Mouse (Mus musculus) midbrain, embryonic 16.5 days (tissue): Measurements from ENCODE around the gene Rtel1. TPM values are rescaled to one million over a fixed set of nuclear protein-coding genes. Genes with fewer than 3 reads are reported as not detected.
"Not testable (repeated sequence)": the region's sequence is repeated elsewhere in the genome, so short reads cannot be mapped to it uniquely, and the experiment has no call there.

Source experiments
- ATAC-seq: fragments of 200-750 bp; cut with Nextera tagmentation; 2 replicates; pipeline ENCODE4 v1.8.0; 2017; ENCODE audit warnings: moderate TSS enrichment
- H3K27ac ChIP-seq: fragments of 300-500 bp; sonication (generic); 2 replicates; pipeline ENCODE4 v1.5.1; 2014; ENCODE audit warnings: mild to moderate bottlenecking, low read length, mixed read lengths
- H3K27me3 ChIP-seq: fragments of 300-500 bp; sonication (generic); 2 replicates; pipeline ENCODE4 v1.6.1; 2014; ENCODE audit warnings: low read depth, low read length, mixed read lengths; ENCODE audit not compliant: control insufficient read depth, insufficient read depth
- H3K36me3 ChIP-seq: fragments of 300-500 bp; sonication (generic); 2 replicates; pipeline ENCODE4 v1.6.1; 2014; ENCODE audit warnings: mild to moderate bottlenecking, low read length, moderate library complexity, mixed read lengths; ENCODE audit not compliant: control insufficient read depth, insufficient read depth
- H3K4me1 ChIP-seq: fragments of 300-500 bp; sonication (generic); 2 replicates; pipeline ENCODE4 v1.6.1; 2014; ENCODE audit warnings: mild to moderate bottlenecking, low read length, mixed read lengths; ENCODE audit not compliant: control insufficient read depth, insufficient read depth
- H3K4me2 ChIP-seq: fragments of 300-500 bp; sonication (generic); 2 replicates; pipeline ENCODE4 v1.6.1; 2014; ENCODE audit warnings: mild to moderate bottlenecking, low read length, mixed read lengths
- H3K4me3 ChIP-seq: fragments of 300-500 bp; sonication (generic); 2 replicates; pipeline ENCODE4 v1.5.1; 2014; ENCODE audit warnings: low read depth, mild to moderate bottlenecking, low read length, moderate library complexity, mixed read lengths
- H3K9ac ChIP-seq: fragments of 300-500 bp; sonication (generic); 2 replicates; pipeline ENCODE4 v1.6.1; 2014; ENCODE audit warnings: low read depth, low read length, mixed read lengths
- H3K9me3 ChIP-seq: fragments of 300-500 bp; sonication (generic); replicated peaks from 2 replicates; pipeline ENCODE4 v1.6.1; 2014; ENCODE audit warnings: mild to moderate bottlenecking, low read length, mixed read lengths; ENCODE audit not compliant: control insufficient read depth, poor library complexity, severe bottlenecking
- WGBS: fragments of 180-500 bp; shearing (Covaris S2); extraction: QIAGEN DNeasy Blood & Tissue Kit; methylation state at CpG from one replicate; pipeline ENCODE4 v1.1.7; 2014; 5-methylcytosine and 5-hydroxymethylcytosine counted together
- polyA plus RNA-seq: library from polyadenylated mRNA; unstranded; fragments of >200 nt; fragmentation: Nextera tagmentation; extraction: Ambion mirVana; gene quantifications from 2 replicates; pipeline ENCODE4 v1.2.1, GENCODE M21; 2015

The Rtel1 gene
- polyA plus RNA-seq, 1 experiment from 2014 or later: 48.8 TPM

DNA sequence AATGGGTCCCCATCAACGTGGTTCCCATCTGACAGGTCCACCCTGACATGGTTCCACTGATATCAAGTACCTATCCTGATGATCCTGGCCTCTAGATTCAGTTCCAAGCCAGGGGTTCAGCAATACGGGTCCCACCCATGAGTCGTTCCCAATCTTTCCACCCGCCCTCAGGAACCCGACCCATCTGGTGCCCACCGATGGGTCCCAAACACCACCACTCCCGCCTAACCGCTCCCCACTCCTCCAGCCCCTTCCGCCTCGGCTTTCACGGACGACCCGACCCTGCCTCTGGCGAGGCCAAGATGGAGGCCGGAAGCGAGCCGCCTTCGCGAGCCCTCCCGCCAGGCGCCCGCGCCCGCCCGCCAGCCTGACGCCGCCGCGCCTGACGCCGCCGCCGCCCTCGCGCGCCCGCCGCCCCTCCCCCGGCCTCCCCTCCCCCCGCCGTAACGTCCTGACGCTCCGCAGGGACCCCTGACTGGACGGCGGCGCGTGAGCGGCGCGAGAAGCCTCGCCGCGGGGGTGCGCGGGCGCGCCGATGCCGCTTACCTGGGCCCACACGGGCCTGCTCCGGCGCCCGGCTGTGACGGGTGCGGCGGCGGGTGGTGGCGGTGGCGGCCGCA, 32.1 kb upstream of the Rtel1 start:
- Histone ChIP-seq H3K4me1 (peaks cover 22% of the 10 kb centered on the region), H3K4me3 (peak overlapping the region; percentile 44), H3K9me3 (no peaks in the 10 kb centered on the region), H3K4me2 (peak overlapping the region; percentile 65), H3K27ac (peak overlapping the region; percentile 89), H3K9ac (peak overlapping the region; percentile 74), H3K36me3 (no peaks in the 10 kb centered on the region; the same call in 1 of the 2 replicates), H3K27me3 (no peaks in the 10 kb centered on the region)
- WGBS: under 1% methylated on average over 38 of the region's 71 CpGs
- peak; percentile 86 for ATAC-seq

DNA sequence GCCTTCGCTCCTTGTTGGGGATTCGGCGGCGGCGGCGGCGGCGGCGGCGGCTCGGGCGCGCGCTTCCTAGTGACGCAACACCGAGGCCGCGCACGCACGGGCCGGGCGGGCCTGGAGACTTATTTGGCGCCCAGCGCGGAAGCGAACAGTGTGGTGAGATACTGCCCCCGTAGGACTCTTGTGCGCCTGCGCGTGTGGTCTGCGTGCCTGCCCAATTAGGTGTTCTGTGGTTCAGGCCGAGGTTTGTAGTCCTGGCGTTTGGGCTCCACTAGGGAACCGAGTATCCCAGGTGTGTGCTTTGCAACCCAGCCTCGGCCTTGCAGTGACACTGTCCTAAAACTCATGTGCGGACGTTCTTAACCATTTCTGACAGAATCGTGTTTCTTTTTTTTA, 31.6 kb upstream of the Rtel1 start, which contains the start of gene Gmeb2:
Gene Gmeb2, minus strand, starts transcription at position 78 of the 393 bp plus-strand sequence.
- peak; percentile 95 for ATAC-seq
- H3K36me3 ChIP-seq, H3K9me3 ChIP-seq, H3K27me3 ChIP-seq: not testable (repeated sequence)
- Histone ChIP-seq H3K4me3 (peak within 1 kb of the TSS; percentile 44), H3K9ac (peak within 1 kb of the TSS; percentile 74), H3K4me1 (peaks cover 22% of the 10 kb centered on the region), H3K27ac (peak within 1 kb of the TSS; percentile 89), H3K4me2 (peak within 1 kb of the TSS; percentile 65)
- 0% methylated on average over 23 of the region's 38 CpGs for WGBS

DNA sequence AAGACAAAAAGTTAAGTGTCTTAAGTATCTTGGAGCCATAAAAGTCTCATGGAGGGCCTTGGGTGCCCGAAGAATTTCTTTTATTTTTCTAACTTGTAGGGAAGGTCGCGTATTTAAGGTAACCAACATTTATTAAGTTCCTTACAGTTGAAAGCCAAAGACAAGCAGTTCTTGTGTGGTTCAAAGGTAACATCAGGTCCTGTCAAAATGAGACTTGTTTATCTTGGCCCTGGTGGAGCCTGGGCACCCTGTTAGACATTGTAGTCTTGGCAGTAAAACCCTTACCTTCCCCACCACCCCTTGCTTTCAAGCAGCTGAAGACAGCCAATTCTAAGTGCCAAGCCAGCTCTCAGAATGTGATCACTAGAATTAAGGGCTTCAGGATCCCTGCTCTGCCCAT, 30.8 kb upstream of the Rtel1 start:
- Histone ChIP-seq H3K9ac (peak overlapping the region; percentile 58; the same call in 1 of the 2 replicates), H3K27ac (no peak overlapping the region), H3K9me3 (no peaks in the 10 kb centered on the region), H3K4me3 (peak overlapping the region; percentile 44), H3K27me3 (no peaks in the 10 kb centered on the region), H3K4me1 (peaks cover 22% of the 10 kb centered on the region), H3K4me2 (peak overlapping the region; percentile 55), H3K36me3 (no peaks in the 10 kb centered on the region)
- ATAC-seq: no peak
- 92% methylated on average over 3 of the region's 3 CpGs for WGBS

DNA sequence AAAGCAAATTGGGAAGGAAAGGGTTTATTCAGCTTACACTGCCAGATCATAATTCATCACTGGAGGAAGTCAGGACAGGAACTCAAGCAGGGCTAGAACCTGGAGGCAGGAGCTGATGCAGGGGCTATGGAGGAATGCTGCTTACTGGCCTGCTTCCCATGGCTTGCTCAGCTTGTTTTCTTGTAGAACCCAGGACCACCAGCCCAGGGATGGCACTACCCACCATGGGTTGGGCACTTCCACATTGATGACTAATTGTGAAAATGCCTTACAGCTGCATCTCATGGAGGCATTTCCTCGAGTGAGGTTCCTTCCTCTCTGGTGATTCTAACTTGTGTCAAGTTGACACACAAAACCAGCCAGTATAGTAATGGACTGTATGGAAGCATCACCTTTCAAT, 28.6 kb upstream of the Rtel1 start:
- Histone ChIP-seq H3K9me3 (no peaks in the 10 kb centered on the region), H3K36me3 (no peaks in the 10 kb centered on the region), H3K27ac (no peak overlapping the region), H3K9ac (no peak overlapping the region), H3K27me3 (no peaks in the 10 kb centered on the region), H3K4me2 (no peak overlapping the region), H3K4me1 (peaks cover 22% of the 10 kb centered on the region), H3K4me3 (no peak overlapping the region)
- ATAC-seq: no peak
- 91% methylated on average over 1 of the region's 1 CpGs for WGBS

DNA sequence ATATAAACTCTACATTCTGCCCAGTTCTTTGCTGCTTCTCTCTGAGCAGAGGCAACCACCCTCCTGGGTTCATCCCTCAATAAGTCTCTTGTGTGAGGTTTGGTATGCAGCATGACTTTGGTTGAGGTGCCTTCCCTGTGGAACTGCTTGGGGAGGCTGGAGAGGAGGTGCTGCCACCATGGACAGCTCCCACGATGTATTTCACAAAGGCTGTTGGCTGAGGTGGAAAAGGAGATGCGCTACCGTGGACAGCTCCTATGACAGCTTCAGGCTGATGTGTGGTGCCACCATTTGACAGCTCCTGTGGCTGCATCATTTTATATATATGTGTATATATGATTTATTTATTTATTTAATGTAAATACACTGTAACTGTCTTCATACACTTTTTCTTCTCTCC, 17.5 kb upstream of the Rtel1 start:
- no peak for ATAC-seq
- H3K9me3 ChIP-seq: no peaks in the 10 kb centered on the region
- H3K4me2 ChIP-seq: no peak overlapping the region
- peaks cover 20% of the 10 kb centered on the region for H3K36me3 ChIP-seq
- no peak overlapping the region for H3K9ac ChIP-seq
- no peak overlapping the region for H3K4me3 ChIP-seq
- 31% methylated on average over 3 of the region's 3 CpGs for WGBS
- no peak overlapping the region for H3K27ac ChIP-seq
- H3K27me3 ChIP-seq: no peaks in the 10 kb centered on the region
- H3K4me1 ChIP-seq: no peaks in the 10 kb centered on the region

DNA sequence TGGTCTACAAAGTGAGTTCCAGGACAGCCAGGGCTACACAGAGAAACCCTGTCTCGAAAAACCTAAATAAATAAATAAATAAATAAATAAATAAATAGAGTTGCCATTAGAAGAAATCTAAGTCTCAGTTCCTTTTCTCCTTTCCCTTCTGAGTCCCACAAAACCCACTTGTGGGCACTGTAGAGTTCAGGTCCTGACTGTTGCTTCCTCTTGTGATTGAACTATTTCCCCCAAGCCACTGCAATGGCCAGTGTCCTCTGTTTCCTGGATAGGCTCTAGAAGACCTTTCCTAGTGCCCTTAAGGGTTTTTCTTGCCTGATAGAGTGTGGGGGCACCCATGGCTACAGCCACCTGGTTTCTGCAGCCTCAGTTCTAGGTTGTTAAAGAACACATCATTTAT, 14.6 kb upstream of the Rtel1 start:
- WGBS: 80% methylated on average over 1 of the region's 1 CpGs
- no peak overlapping the region for H3K27ac ChIP-seq
- no peak overlapping the region for H3K4me2 ChIP-seq
- no peaks in the 10 kb centered on the region for H3K27me3 ChIP-seq
- peaks cover 38% of the 10 kb centered on the region for H3K36me3 ChIP-seq
- no peaks in the 10 kb centered on the region for H3K9me3 ChIP-seq
- H3K9ac ChIP-seq: no peak overlapping the region
- ATAC-seq: no peak
- no peak overlapping the region for H3K4me3 ChIP-seq
- no peaks in the 10 kb centered on the region for H3K4me1 ChIP-seq

DNA sequence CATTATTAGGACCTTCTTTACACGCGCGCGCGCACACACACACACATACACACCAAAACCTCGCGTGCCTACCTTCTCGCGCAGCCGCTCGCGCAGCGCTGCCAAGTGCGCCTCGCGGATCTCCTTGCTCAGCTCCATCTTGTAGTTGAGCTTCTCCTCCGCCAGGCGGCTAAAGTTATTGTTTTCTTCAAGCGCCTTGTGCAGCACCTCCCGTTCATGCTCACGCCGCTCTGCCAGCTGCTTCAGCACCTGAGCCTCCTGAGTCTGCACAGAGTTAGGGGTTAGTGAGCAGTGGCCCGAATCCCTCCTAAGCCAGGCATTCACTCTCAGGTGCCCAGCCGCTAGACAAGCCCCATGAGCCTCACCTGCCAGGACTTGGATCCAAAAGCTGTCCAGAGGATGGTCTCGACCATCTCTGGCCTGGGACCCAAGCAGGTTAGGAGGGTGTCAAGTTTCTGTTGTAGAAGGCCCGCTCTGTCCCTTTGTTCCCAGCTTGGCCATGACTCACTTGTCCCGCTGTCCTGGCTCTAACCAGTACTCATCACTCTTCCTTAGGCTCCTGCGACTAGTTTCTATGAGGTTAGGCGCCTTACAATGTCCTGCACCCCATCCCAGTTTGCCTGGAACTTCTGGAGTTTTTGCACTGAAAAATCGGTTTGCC, 12.3 kb upstream of the Rtel1 start:
- Histone ChIP-seq H3K36me3 (peaks cover 38% of the 10 kb centered on the region), H3K4me2 (no peak overlapping the region), H3K9ac (no peak overlapping the region), H3K9me3 (no peaks in the 10 kb centered on the region), H3K4me1 (peaks cover 14% of the 10 kb centered on the region), H3K4me3 (no peak overlapping the region), H3K27me3 (no peaks in the 10 kb centered on the region), H3K27ac (no peak overlapping the region)
- ATAC-seq: peak; percentile 60
- 12% methylated on average over 30 of the region's 30 CpGs for WGBS

DNA sequence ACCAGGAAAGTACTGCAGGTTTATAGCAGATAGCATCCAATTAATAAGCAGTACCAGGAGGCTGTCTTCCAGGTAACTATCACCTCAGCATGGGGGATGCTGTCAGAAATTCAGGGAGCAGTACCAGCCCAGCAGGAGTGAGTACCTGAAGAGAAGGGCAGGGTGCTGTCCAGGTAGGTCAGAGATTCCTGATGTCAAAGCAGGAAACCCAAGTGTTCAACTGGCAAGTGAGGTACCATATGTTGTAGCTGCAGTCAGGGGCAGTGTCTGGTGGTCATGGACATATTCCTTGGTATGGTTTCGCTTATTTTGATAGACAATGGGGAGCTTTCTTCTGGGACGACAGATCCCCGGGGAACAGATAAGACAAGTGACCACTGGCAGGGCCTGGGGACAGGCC, 7.1 kb upstream of the Rtel1 start:
- no peak for ATAC-seq
- Histone ChIP-seq H3K4me2 (peak overlapping the region; percentile 96), H3K27me3 (peaks cover 3% of the 10 kb centered on the region; the same call in 1 of the 2 replicates), H3K9me3 (no peaks in the 10 kb centered on the region), H3K9ac (peak overlapping the region; percentile 91), H3K4me1 (peaks cover 25% of the 10 kb centered on the region), H3K36me3 (peaks cover 16% of the 10 kb centered on the region), H3K4me3 (peak overlapping the region; percentile 74), H3K27ac (peak overlapping the region; percentile 96)
- 62% methylated on average over 3 of the region's 3 CpGs for WGBS

DNA sequence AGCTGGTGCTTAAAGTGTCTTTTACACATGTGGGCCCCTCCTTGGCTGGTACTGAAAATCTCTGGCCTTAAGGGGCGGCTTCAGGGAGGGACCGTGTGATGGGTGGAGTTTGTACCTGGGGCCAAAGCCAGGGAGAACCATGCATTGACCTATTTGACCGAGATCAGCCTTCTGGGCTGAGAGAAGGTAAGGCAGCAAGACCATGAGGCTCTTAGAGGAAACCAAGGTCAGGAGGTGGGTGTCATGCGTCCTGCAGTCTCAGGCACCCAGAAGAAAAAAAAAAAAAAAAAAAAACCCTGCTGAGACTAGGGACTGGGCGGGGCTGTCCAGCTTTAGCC, 6.6 kb upstream of the Rtel1 start:
- Histone ChIP-seq H3K4me1 (peaks cover 25% of the 10 kb centered on the region), H3K4me3 (peak overlapping the region; percentile 74), H3K9me3 (no peaks in the 10 kb centered on the region), H3K36me3 (peaks cover 10% of the 10 kb centered on the region), H3K27me3 (peaks cover 3% of the 10 kb centered on the region; the same call in 1 of the 2 replicates), H3K27ac (peak overlapping the region; percentile 96), H3K9ac (peak overlapping the region; percentile 91), H3K4me2 (peak overlapping the region; percentile 96)
- ATAC-seq: no peak
- 17% methylated on average over 5 of the region's 5 CpGs for WGBS
